Mouse (Mus musculus): ENCODE data around the gene Tmem126b.

DNA sequence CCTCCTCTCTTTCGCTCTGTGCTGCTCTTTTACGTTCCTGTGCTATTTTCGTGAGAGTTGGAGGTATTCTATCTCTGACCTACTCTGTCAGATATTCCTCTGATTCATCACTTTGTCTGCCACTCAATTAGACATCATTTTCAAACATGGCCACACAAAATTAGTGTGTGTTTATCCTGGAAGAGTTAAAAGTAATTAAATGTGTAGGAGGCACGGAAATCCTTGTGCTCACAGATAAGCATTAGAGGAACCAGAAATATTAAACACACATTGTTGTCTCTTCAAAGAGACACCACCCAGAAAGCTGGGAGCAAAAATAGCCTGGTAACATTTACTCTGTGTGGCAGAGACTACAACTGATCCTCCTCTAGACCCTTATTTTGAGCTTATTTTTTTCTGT is 35.8 kb downstream of the Tmem126b start:
- TF ChIP-seq GATA1 (IDR thresholded peaks at IDR 0.05; ENCODE audit: borderline replicate concordance, low read length) (no peak), FLI1 (IDR thresholded peaks at IDR 0.05; ENCODE audit: low read length) (no peak)

Measured in megakaryocyte, embryonic 14.5 days (primary cell).